Comparison of ENCODE assay signal across 19 mouse cellular contexts in genomic region chr8:47459216-47459749, GRCm38 (mm10). TPM values are rescaled to one million over a fixed set of nuclear protein-coding genes. Genes with fewer than 3 reads are reported as not detected.
DNase-seq lines count a peak whose midpoint lies in the region; ATAC-seq and TF ChIP-seq lines count a peak whose summit lies in the region.
"Had no signal": no experiment of that assay in that cellular context is flagged by ENCODE, and none has a peak within 500 bp of the region (broad histone marks: within the 10 kb centered on the region; RNA-seq: fewer than 3 reads in every experiment).

No protein-coding gene starts in this region.

- whole genome bisulfite sequencing in kidney, adult 2 months: 20% methylated on average over 6 of the region's 6 CpGs
- 33% methylated on average over 6 of the region's 6 CpGs for WGBS in lung, embryonic 14.5 days

- TF ChIP-seq POLR2A in kidney, adult 2 months (IDR thresholded peaks at IDR 0.05; ENCODE audit: low read depth, low read length): no peak

- 0 out of 2 replicates have a peak, but pooled peaks cover 1% of the 10 kb centered on the region for H3K27me3 ChIP-seq in kidney, adult 2 months (replicated peaks; ENCODE audit: control insufficient read depth, insufficient read depth, low read length)
- no peaks in the 10 kb centered on the region for H3K27me3 ChIP-seq in lung, embryonic 14.5 days (ENCODE audit: insufficient read depth, low read length)
- H3K27me3 ChIP-seq: hindbrain, embryonic 12.5 days; neural tube, embryonic 15.5 days had no signal

- H3K4me2 ChIP-seq in lung, embryonic 14.5 days: no peak overlapping the region
- H3K4me2 ChIP-seq: hindbrain, embryonic 12.5 days; midbrain, embryonic 11.5 days; neural tube, embryonic 15.5 days had no signal

- H3K27ac ChIP-seq in kidney, adult 2 months (ENCODE audit: insufficient read depth, low read depth, low read length): peak overlapping the region; percentile 46; the same call in 1 of the 2 replicates
- H3K27ac ChIP-seq in lung, embryonic 14.5 days (ENCODE audit: low read depth): no peak overlapping the region
- no peak overlapping the region for H3K27ac ChIP-seq in layer of hippocampus, adult 2 months
- H3K27ac ChIP-seq: gastrocnemius, adult 2 months; hindbrain, embryonic 12.5 days; neural tube, embryonic 15.5 days had no signal

- no peak for TF ChIP-seq CTCF in kidney, adult 2 months (conservative IDR thresholded peaks at IDR 0.05; ENCODE audit: insufficient read depth, insufficient read length, low read depth, low read length)
- no peak for TF ChIP-seq CTCF in lung, embryonic 14.5 days (IDR thresholded peaks at IDR 0.05; ENCODE audit: low read depth)
- no peak for TF ChIP-seq CTCF in layer of hippocampus, adult 2 months (conservative IDR thresholded peaks at IDR 0.05)

- H3K9ac ChIP-seq in lung, embryonic 14.5 days: no peak overlapping the region
- H3K9ac ChIP-seq: hindbrain, embryonic 12.5 days; neural tube, embryonic 15.5 days had no signal

- no peaks in the 10 kb centered on the region for H3K4me1 ChIP-seq in kidney, adult 2 months (ENCODE audit: control insufficient read depth, insufficient read depth, low read length)
- no peaks in the 10 kb centered on the region for H3K4me1 ChIP-seq in lung, embryonic 14.5 days (ENCODE audit: insufficient read depth)
- H3K4me1 ChIP-seq: hindbrain, embryonic 12.5 days; neural tube, embryonic 15.5 days had no signal

- no peak overlapping the region for H3K4me3 ChIP-seq in kidney, adult 2 months (ENCODE audit: insufficient read depth, low read depth, low read length)
- no peak overlapping the region for H3K4me3 ChIP-seq in lung, embryonic 14.5 days (ENCODE audit: low read depth, low read length)
- H3K4me3 ChIP-seq in layer of hippocampus, adult 2 months: no peak overlapping the region
- H3K4me3 ChIP-seq: gastrocnemius, adult 2 months; hindbrain, embryonic 12.5 days; neural tube, embryonic 15.5 days had no signal

- H3K36me3 ChIP-seq in kidney, adult 2 months (ENCODE audit: control insufficient read depth, insufficient read depth, low read length): no peaks in the 10 kb centered on the region
- no peaks in the 10 kb centered on the region for H3K36me3 ChIP-seq in lung, embryonic 14.5 days (ENCODE audit: insufficient read depth)
- H3K36me3 ChIP-seq: hindbrain, embryonic 12.5 days; neural tube, embryonic 15.5 days had no signal

- ATAC-seq in lung, embryonic 14.5 days (ENCODE audit: insufficient read depth): peak; percentile 74; the same call in 1 of the 2 replicates
- ATAC-seq: activated CD4-positive, CD25-positive, alpha-beta regulatory T cell, adult 4 months; CD4-positive, CD25-positive, alpha-beta regulatory T cell, adult 4 months had no signal

- peaks cover 3% of the 10 kb centered on the region; the same call in 1 of the 2 replicates for H3K9me3 ChIP-seq in lung, embryonic 14.5 days (ENCODE audit: low read depth, low read length)

- peak; percentile 49 for DNase-seq in kidney, adult 2 months
- no peak for DNase-seq in kidney, adult 18-20 months
- DNase-seq in lung, embryonic 14.5 days: peak; percentile 71
- DNase-seq in lung, postnatal 36 days: no peak
- peak; percentile 10 for DNase-seq in NIH3T3 (ENCODE audit: low read depth)
- peak; percentile 14 for DNase-seq in kidney, postnatal 14 days
- no peak for DNase-seq in layer of hippocampus, postnatal 14 days (ENCODE audit: low spot score in 2 of 2)
- DNase-seq in layer of hippocampus, adult 2 months (ENCODE audit: low spot score in 2 of 2): no peak
- DNase-seq: cerebellum, adult 9-10 months; gastrocnemius, adult 2 months; left cerebral cortex, postnatal 4 days; right cerebral cortex, adult 18-20 months; right cerebral cortex, postnatal 4 days; thymus, postnatal 14 days had no signal

RNA-seq across cellular contexts. Expression of gene Stox2, which starts 13.1 kb away (rescaled TPM):
- 2.2 TPM in 2 replicates for polyA plus RNA-seq in kidney, adult 2 months (2012; rRNA removed)
- 11.7 and 11.9 TPM in 2 replicates for polyA plus RNA-seq in lung, embryonic 14.5 days (2014; fragmentation: Nextera tagmentation; extraction: Ambion mirVana)
- 10 to 100 TPM; 84.6 to 87.7 TPM for total RNA-seq in layer of hippocampus, postnatal 14 days (2021)
- total RNA-seq in layer of hippocampus, adult 2 months (2021): 10 to 100 TPM; 85.3 to 86.3 TPM
- polyA plus RNA-seq: activated CD4-positive, CD25-positive, alpha-beta regulatory T cell, adult 4 months had no signal

Comparison
In these comparisons a context has a peak if more than half of its experiments do, and no peak if none do; other contexts are left out.
1. DNase-seq: peak in kidney, adult 2 months (single experiment), lung, embryonic 14.5 days (single experiment), NIH3T3 (single experiment) and kidney, postnatal 14 days (single experiment); none in kidney, adult 18-20 months (single experiment), lung, postnatal 36 days (single experiment), layer of hippocampus, postnatal 14 days (0 of 2) and layer of hippocampus, adult 2 months (0 of 2).